Mouse (Mus musculus) lung, embryonic 16.5 days (tissue): ENCODE measurements around the gene 9130409I23Rik. TPM values are rescaled to one million over a fixed set of nuclear protein-coding genes. Genes with fewer than 3 reads are reported as not detected.
A peak's percentile ranks its signal among the peaks of the same experiment; 100 is the strongest.
"Not testable (repeated sequence)": the region's sequence is repeated elsewhere in the genome, so short reads cannot be mapped to it uniquely, and the experiment has no call there.

Experiments used
- ATAC-seq: fragments of 200-750 bp; cut with Nextera tagmentation; 2 replicates; pipeline ENCODE4 v1.8.0; 2017; ENCODE audit warnings: low read depth, mild to moderate bottlenecking, moderate library complexity
- H3K27ac ChIP-seq: fragments of 300-500 bp; sonication (generic); 2 replicates; pipeline ENCODE4 v1.5.1; 2014; ENCODE audit warnings: mild to moderate bottlenecking, control low read depth, low read length
- H3K27me3 ChIP-seq: fragments of 300-500 bp; sonication (generic); 2 replicates; pipeline ENCODE4 v1.6.1; 2014; ENCODE audit warnings: low read depth, low read length, mixed read lengths; ENCODE audit not compliant: control insufficient read depth, insufficient read depth
- H3K36me3 ChIP-seq: fragments of 300-500 bp; sonication (generic); 2 replicates; pipeline ENCODE4 v1.6.1; 2014; ENCODE audit warnings: low read length; ENCODE audit not compliant: control insufficient read depth, insufficient read depth
- H3K4me1 ChIP-seq: fragments of 300-500 bp; sonication (generic); replicated peaks from 2 replicates; pipeline ENCODE4 v1.6.1; 2014; ENCODE audit warnings: low read length, mixed read lengths; ENCODE audit not compliant: control insufficient read depth, insufficient read depth
- H3K4me2 ChIP-seq: fragments of 300-500 bp; sonication (generic); 2 replicates; pipeline ENCODE4 v1.6.1; 2014; ENCODE audit warnings: low read depth, low read length, control low read depth
- H3K4me3 ChIP-seq: fragments of 300-500 bp; sonication (generic); 2 replicates; pipeline ENCODE4 v1.5.1; 2014; ENCODE audit warnings: mild to moderate bottlenecking, low read length, control low read depth
- H3K9ac ChIP-seq: fragments of 300-500 bp; sonication (generic); 2 replicates; pipeline ENCODE4 v1.6.1; 2014; ENCODE audit warnings: low read length, control low read depth
- H3K9me3 ChIP-seq: fragments of 300-500 bp; sonication (generic); 2 replicates; pipeline ENCODE4 v1.6.1; 2016; ENCODE audit warnings: low read length; ENCODE audit not compliant: control insufficient read depth
- WGBS: fragments of 180-500 bp; shearing (Covaris S2); extraction: QIAGEN DNeasy Blood & Tissue Kit; methylation state at CpG from one replicate; pipeline ENCODE4 v1.1.7; 2014; 5-methylcytosine and 5-hydroxymethylcytosine counted together
- polyA plus RNA-seq: library from polyadenylated mRNA; unstranded; fragments of >200 nt; fragmentation: Nextera tagmentation; extraction: Ambion mirVana; gene quantifications from 2 replicates; pipeline ENCODE4 v1.2.1, GENCODE M21; 2015

The 9130409I23Rik gene
- polyA plus RNA-seq, 1 experiment from 2014 or later, result not detected

DNA sequence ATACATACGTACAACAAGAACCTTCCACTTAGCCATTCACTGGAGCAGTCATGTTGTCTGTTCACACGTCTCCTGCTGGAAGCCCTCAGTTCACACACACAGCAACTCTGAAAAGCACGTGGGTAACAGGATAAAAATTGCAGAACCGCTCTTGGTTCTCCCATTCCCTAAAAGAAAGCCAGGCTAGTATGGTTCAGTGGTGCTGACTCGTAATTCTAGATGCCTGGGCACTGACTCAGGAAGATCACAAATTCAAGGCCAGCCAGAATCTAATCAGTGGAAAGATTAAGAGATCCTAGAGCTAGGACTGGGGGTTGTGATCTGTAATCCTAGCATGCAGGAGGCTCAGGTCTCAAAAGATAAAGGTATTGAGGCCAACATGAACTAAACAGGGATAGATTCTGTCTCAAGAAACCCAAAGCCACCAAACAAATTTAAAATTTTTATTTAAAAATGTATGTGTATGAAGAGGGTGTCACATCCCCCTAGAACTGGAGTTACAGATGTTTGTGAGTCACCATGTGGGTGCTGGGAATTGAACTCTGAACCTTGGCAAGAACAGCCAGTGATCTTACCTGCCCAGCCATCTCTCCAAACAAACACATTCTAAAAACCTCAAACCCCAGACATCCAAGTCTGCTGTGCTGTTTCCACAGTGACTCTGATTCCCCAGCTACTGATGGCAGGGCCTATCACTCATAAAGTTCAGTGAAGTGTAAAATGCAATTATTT, 30.1 kb upstream of the 9130409I23Rik start, which contains the start of gene Ephx1:
TSS of gene Ephx1 (minus strand) at position 149 of the 732 bp plus-strand sequence.
- no peak within 1 kb of the TSS for H3K4me3 ChIP-seq
- H3K27me3 ChIP-seq, result no peaks in the 10 kb centered on the region
- H3K9ac ChIP-seq, result no peak within 1 kb of the TSS
- H3K4me1 ChIP-seq, result peaks cover 6% of the 10 kb centered on the region
- H3K36me3 ChIP-seq, result no peaks in the 10 kb centered on the region
- WGBS, result 34% methylated on average over 5 of the region's 5 CpGs
- no peak for ATAC-seq
- H3K27ac ChIP-seq, result no peak within 1 kb of the TSS
- no peak within 1 kb of the TSS for H3K4me2 ChIP-seq
- H3K9me3 ChIP-seq, result no peaks in the 10 kb centered on the region

DNA sequence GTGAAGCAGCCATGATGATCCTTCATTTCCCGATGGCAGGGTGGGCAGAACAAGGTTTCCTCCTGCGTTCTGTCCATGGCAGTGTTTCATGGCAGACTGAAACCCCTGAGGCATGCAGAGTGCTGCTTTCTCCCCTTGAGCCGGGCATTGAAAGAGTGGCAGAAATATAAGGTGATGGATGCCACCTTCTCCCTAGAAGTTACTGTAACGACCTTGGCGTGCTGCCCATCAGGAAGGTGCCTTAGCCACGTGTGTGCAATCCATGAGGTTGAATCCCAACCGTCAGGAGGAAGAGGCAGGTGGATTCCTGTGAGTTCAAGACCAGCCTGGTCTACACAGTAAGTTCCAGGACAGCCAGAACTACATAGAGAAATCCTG, 29.6 kb upstream of the 9130409I23Rik start:
- no peaks in the 10 kb centered on the region for H3K9me3 ChIP-seq
- no peak for ATAC-seq
- H3K4me1 ChIP-seq, result peaks cover under 1% of the 10 kb centered on the region; the same call in 1 of the 2 replicates
- no peaks in the 10 kb centered on the region for H3K36me3 ChIP-seq
- no peak overlapping the region for H3K4me2 ChIP-seq
- H3K27me3 ChIP-seq, result no peaks in the 10 kb centered on the region
- no peak overlapping the region for H3K4me3 ChIP-seq
- H3K27ac ChIP-seq, result no peak overlapping the region
- WGBS, result 63% methylated on average over 7 of the region's 7 CpGs
- no peak overlapping the region for H3K9ac ChIP-seq

DNA sequence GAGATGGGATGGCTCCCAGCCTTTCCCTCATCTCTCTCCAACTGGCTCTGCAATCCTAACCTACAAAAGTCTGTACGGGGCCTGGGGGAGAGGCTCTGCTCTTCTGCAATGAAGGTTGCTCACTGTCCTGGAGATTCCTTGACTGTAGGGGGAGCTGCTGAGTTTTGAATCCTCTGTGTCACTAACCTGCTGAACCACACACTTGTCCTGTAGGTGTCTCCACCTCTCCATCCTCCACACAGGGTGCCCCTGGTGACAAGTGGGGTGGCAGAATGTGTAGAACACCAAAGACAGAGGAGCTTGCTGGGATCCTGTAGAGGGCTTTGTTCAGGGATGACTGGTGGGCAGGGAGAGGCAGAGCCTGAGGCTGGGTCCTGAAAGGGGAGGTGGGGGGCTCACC, 28.8 kb upstream of the 9130409I23Rik start:
- no peak overlapping the region for H3K4me3 ChIP-seq
- no peak overlapping the region for H3K4me2 ChIP-seq
- no peaks in the 10 kb centered on the region for H3K27me3 ChIP-seq
- H3K4me1 ChIP-seq, result no peaks in the 10 kb centered on the region
- ATAC-seq, result peak; percentile 43; the same call in 1 of the 2 replicates
- 19% methylated on average over 1 of the region's 1 CpGs for WGBS
- no peak overlapping the region for H3K9ac ChIP-seq
- no peak overlapping the region for H3K27ac ChIP-seq
- no peaks in the 10 kb centered on the region for H3K36me3 ChIP-seq
- no peaks in the 10 kb centered on the region for H3K9me3 ChIP-seq

DNA sequence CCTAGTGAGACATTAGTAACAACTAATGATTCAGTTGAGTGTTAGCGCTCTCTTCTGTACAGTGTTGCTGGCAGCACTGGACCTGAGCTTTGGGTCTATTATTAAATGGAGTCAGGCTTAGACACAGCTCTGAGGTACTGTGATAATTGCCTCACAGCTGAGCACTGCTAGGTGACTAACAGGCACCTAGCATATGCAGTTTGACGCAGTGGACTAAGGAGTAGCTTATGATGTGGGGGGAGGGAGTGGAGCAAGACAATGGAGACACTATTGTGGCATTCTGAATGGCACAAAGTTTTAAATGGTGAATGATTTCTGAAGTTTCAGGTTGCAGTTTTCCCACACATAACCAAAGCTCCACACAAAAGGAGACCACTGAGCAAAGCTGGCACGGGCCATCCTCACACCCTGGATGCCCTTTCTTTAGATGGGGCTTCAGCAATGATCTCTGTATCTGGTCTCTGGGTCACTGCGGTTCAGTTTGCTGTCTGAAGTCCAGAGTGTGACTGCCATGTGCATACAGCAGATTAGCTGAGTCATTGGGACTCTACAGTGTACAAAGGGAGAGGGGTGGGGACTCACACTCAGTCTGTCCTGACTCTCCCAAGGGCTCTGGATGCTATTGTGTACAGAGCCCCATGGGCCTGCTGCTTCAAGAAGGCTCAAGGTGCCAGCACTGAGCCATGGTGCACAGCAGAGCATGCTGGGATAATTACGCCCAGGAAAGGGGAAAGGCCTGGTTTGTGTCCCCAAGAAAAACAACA, 15.8 kb upstream of the 9130409I23Rik start:
- not testable (repeated sequence) for H3K27me3 ChIP-seq, H3K4me3 ChIP-seq, H3K9ac ChIP-seq, H3K4me2 ChIP-seq, ATAC-seq, H3K36me3 ChIP-seq, H3K4me1 ChIP-seq, H3K9me3 ChIP-seq, H3K27ac ChIP-seq
- WGBS, result 92% methylated on average over 5 of the region's 5 CpGs

DNA sequence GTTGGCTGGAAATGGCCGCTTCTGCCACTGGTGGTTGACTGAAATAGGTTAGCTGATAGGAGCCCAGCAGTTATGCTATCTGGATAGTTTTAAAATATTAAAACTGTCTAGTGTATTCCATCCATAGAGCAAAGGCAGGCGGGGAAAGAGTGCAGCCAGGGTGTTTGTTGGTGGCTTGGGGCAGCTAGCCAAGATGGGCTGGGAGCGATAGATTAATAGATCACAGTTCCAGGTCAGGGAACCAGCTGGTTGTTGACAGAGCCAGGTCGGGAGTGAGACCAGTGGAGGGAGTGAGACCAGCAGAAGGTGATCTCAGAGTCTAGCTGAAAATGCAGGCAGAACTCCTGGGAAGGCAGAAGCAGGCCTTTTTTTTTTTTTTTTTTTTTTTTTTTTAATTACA, 13.4 kb upstream of the 9130409I23Rik start:
- Histone ChIP-seq H3K9me3 (no peaks in the 10 kb centered on the region), H3K36me3 (no peaks in the 10 kb centered on the region), H3K4me3 (no peak overlapping the region), H3K27me3 (peaks cover 2% of the 10 kb centered on the region; the same call in 1 of the 2 replicates), H3K4me2 (no peak overlapping the region), H3K27ac (no peak overlapping the region), H3K4me1 (no peaks in the 10 kb centered on the region), H3K9ac (no peak overlapping the region)
- WGBS, result 62% methylated on average over 4 of the region's 4 CpGs
- no peak for ATAC-seq

DNA sequence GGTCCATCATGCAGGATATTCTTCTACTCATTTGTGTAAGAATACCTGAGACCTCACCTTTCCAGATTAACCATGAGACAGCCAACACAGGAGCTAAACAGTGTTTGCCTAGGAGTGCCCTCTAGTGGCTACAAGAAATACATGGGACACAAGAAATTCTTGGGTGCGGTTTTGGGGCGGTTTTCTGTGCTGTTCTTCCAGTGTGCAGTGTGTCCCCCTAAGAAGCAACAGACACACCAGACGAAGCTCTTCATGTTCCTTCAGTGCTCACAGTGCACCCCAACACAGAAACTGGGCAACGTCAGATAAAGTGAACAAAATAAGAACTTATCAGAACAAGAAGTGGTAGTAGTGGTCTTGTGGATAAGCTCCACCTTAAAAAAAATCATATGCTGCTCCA, 11.4 kb upstream of the 9130409I23Rik start:
- Histone ChIP-seq H3K9me3 (no peaks in the 10 kb centered on the region), H3K27me3 (peaks cover 2% of the 10 kb centered on the region; the same call in 1 of the 2 replicates), H3K4me1 (no peaks in the 10 kb centered on the region), H3K4me3 (no peak overlapping the region), H3K27ac (no peak overlapping the region), H3K4me2 (no peak overlapping the region), H3K9ac (no peak overlapping the region), H3K36me3 (no peaks in the 10 kb centered on the region)
- WGBS, result 4% methylated on average over 4 of the region's 4 CpGs
- ATAC-seq, result no peak

DNA sequence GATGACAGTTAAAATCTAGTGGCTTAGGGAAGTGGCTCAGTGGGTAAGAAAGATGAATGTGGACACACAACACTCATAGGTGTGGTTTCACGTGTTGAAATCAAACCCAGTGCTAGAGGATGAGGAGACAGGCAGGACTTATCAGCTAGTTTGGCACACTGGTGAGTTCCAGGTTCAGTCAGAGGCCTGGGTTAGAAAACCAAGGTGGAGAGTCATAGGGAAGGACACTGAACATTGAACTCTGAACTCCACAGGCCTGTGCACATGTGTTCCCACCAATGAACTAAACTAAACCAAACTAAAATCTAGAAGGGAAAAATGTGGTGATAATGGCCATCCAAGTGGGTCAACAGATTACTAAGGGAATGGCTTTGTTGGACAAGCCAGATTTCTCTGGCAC, 3.5 kb upstream of the 9130409I23Rik start:
- no peak overlapping the region for H3K4me2 ChIP-seq
- no peak for ATAC-seq
- no peaks in the 10 kb centered on the region for H3K36me3 ChIP-seq
- 44% methylated on average over 1 of the region's 1 CpGs for WGBS
- no peaks in the 10 kb centered on the region for H3K9me3 ChIP-seq
- H3K4me3 ChIP-seq, result no peak overlapping the region
- no peak overlapping the region for H3K27ac ChIP-seq
- no peaks in the 10 kb centered on the region for H3K4me1 ChIP-seq
- H3K9ac ChIP-seq, result no peak overlapping the region
- no peaks in the 10 kb centered on the region for H3K27me3 ChIP-seq

DNA sequence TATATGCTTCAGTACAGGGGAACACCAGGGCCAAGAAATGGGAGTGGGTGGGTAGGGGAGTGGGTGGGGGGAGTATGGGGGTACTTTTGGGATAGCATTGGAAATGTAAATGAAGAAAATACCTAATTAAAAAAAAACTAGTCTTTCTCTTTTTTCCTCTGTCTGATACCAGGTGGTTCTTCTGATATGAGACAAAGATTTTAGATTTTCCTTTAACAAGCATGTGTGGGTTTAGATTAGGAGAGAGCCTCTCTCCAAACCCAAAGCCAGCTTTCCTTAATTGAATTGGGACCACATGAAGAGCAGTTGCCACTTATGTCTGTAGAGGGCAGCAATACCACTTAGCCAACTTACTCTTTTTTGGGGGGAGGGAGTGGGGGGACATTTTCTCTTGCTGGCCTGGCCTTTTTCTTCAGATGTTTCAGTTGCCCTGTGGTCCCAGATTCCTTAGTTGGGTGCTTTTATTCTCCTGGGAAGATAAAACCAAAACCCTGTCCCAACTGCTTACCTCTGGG, 1.7 kb upstream of the 9130409I23Rik start:
- ATAC-seq, result no peak

DNA sequence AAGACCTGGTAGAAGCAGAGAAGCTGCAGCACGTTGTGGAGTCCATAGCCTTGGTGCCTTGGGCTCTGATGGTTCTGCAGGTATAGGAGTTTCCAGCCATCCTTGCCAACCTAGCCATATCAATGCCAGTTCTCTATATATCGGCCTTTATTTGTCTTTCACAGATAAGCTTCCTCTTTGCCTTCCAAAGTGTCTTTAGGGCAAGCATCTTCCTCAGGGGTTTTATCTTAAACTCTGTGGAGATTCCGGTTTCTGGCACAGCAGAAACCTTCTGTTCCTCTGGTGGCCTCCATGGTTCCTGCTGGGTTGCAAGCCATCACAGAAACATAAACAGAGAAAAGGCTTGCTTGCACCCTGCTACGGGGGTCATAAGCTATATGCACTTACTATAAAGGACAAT, 1.9 kb downstream of the 9130409I23Rik start:
- Histone ChIP-seq H3K27ac (no peak overlapping the region), H3K27me3 (no peaks in the 10 kb centered on the region), H3K4me2 (no peak overlapping the region), H3K9ac (no peak overlapping the region), H3K9me3 (no peaks in the 10 kb centered on the region; the same call in 1 of the 2 replicates), H3K4me1 (no peaks in the 10 kb centered on the region), H3K4me3 (no peak overlapping the region), H3K36me3 (no peaks in the 10 kb centered on the region)
- ATAC-seq, result no peak
- 71% methylated on average over 4 of the region's 4 CpGs for WGBS

More for the DNA sequence above, 1.7 kb upstream of the 9130409I23Rik start:
- H3K36me3 ChIP-seq, result no peaks in the 10 kb centered on the region
- no peak overlapping the region for H3K9ac ChIP-seq
- no peaks in the 10 kb centered on the region for H3K4me1 ChIP-seq
- H3K27me3 ChIP-seq, result no peaks in the 10 kb centered on the region
- no peaks in the 10 kb centered on the region for H3K9me3 ChIP-seq
- no peak overlapping the region for H3K4me2 ChIP-seq
- no peak overlapping the region for H3K27ac ChIP-seq
- H3K4me3 ChIP-seq, result no peak overlapping the region
